Mouse (Mus musculus) cerebellum, adult 2 months (tissue): ENCODE results near the gene Olfr1494. TPM values are rescaled to one million over a fixed set of nuclear protein-coding genes. Genes with fewer than 3 reads are reported as not detected.
A peak's percentile ranks its signal among the peaks of the same experiment; 100 is the strongest.

Experiments used
- DNase-seq, 2 experiments: peaks; one replicate each; pipeline ENCODE4 v3.0.0; 2021
- H3K27ac ChIP-seq: fragments of 200-500 bp; 2 replicates; pipeline ENCODE4 v1.5.1; 2012; ENCODE audit warnings: low read length, control low read depth, inconsistent platforms; ENCODE audit not compliant: insufficient read depth
- H3K27me3 ChIP-seq: fragments of 200-500 bp; 2 replicates; pipeline ENCODE4 v1.6.1; 2012; ENCODE audit warnings: inconsistent platforms, mild to moderate bottlenecking, low read length, moderate library complexity; ENCODE audit not compliant: control insufficient read depth, insufficient read depth
- H3K4me1 ChIP-seq: fragments of 200-500 bp; 2 replicates; pipeline ENCODE4 v1.6.1; 2011; ENCODE audit warnings: low read length; ENCODE audit not compliant: control insufficient read depth, insufficient read depth
- H3K4me3 ChIP-seq: fragments of 200-500 bp; replicated peaks from 2 replicates; pipeline ENCODE3; 2011; ENCODE audit warnings: mild to moderate bottlenecking, low read depth, low read length, control low read depth; ENCODE audit not compliant: insufficient read depth
- CTCF ChIP-seq: fragments of 200-500 bp; IDR thresholded peaks from 2 replicates; pipeline ENCODE4 v1.5.1; 2011; ENCODE audit warnings: low read depth, mild to moderate bottlenecking, control low read depth, low read length, moderate library complexity, borderline replicate concordance; ENCODE audit not compliant: insufficient read depth
- POLR2A ChIP-seq: fragments of 200-500 bp; IDR thresholded peaks from 2 replicates; pipeline ENCODE4 v1.6.1; 2011; ENCODE audit warnings: low read length, control low read depth, borderline replicate concordance; ENCODE audit not compliant: insufficient read depth
- WGBS: fragments of 180-500 bp; shearing (Covaris S2); methylation state at CpG from one replicate; pipeline ENCODE4 v1.1.7; 2018; 5-methylcytosine and 5-hydroxymethylcytosine counted together
- polyA plus RNA-seq: library from polyadenylated mRNA; depleted of rRNA; stranded (reverse); fragments of >200 nt; gene quantifications from 2 replicates; pipeline ENCODE4 v1.2.3, GENCODE M21; 2012; rRNA removed

Gene Olfr1494
- not detected in 2 replicates for polyA plus RNA-seq

- 85% methylated on average over 4 of the region's 4 CpGs for WGBS
- TF ChIP-seq POLR2A (no peak), CTCF (no peak)
- no peak within 1 kb of the TSS for H3K27ac ChIP-seq
- H3K4me1 ChIP-seq: no peaks in the 10 kb centered on the region
- H3K27me3 ChIP-seq: no peaks in the 10 kb centered on the region
- no peak for DNase-seq
- H3K4me3 ChIP-seq: no peak within 1 kb of the TSS
These were observed at the start of gene Olfr1494 for GRCm38 (mm10) chr19:13739428-13739827. Gene Olfr1494, plus strand, starts transcription at chr19:13739728.

GRCm38 (mm10) chr19:13696968-13697367 is 42.6 kb upstream of the Olfr1494 start, which contains the start of gene Olfr1491:
Gene Olfr1491, plus strand, starts transcription at chr19:13697268.
- TF ChIP-seq POLR2A (no peak), CTCF (no peak)
- no peak within 1 kb of the TSS for H3K27ac ChIP-seq
- H3K4me1 ChIP-seq: no peaks in the 10 kb centered on the region
- 71% methylated on average over 3 of the region's 3 CpGs for WGBS
- H3K27me3 ChIP-seq: no peaks in the 10 kb centered on the region
- H3K4me3 ChIP-seq: no peak within 1 kb of the TSS
- no peak for DNase-seq

GRCm38 (mm10) chr19:13722978-13723377 is 16.6 kb upstream of the Olfr1494 start, which contains the start of gene Olfr1493-ps1:
Gene Olfr1493-ps1, plus strand, starts transcription at chr19:13723278.
- Histone ChIP-seq H3K27ac (no peak within 1 kb of the TSS), H3K27me3 (no peaks in the 10 kb centered on the region), H3K4me1 (no peaks in the 10 kb centered on the region), H3K4me3 (no peak within 1 kb of the TSS)
- no peak for DNase-seq
- TF ChIP-seq POLR2A: no peak
- TF ChIP-seq CTCF: no peak
- 38% methylated on average over 2 of the region's 2 CpGs for WGBS

DNA sequence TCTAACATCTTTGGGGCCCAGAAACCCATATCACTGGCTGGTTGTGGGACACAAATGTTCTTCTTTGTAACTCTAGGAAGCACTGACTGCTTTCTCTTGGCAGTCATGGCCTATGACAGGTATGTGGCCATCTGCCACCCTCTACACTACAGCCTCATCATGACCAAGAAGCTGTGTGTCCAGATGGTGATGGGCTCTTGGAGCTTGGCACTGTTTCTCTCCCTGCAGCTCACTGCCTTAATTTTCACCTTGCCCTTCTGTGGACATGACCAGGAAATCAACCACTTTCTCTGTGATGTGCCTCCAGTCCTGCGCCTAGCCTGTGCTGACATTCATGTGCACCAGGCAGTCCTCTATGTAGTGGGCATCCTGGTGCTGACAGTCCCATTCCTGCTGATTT is 9.8 kb downstream of the Olfr1494 start:
- H3K4me1 ChIP-seq: no peaks in the 10 kb centered on the region
- H3K4me3 ChIP-seq: no peak overlapping the region
- no peaks in the 10 kb centered on the region for H3K27me3 ChIP-seq
- WGBS: 56% methylated on average over 1 of the region's 1 CpGs
- no peak overlapping the region for H3K27ac ChIP-seq
- TF ChIP-seq CTCF (no peak), POLR2A (no peak)
- peak; percentile 40 to 56 for DNase-seq

DNA sequence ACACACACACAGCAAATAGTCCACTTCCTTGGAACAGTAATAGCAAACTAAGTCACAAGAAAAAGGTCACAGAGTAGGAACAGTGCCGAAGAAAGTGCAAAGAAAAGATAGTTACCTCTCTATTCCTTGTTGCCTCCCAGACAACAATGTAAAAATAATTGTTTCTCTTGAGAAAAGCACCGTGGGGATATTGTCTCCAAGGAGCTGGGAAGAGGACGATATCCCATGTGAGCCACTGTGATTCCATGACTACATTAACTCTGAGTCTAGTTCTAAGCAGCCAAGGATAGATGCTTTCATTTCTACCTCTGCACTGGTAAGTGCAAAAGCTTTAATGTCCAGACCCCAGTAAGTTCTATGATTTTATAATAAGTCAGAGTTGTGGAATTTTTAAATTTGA is 24.8 kb downstream of the Olfr1494 start, which contains the start of gene Olfr1495:
Olfr1495 (plus strand) TSS at position 301 of the 400 bp plus-strand sequence.
- no peaks in the 10 kb centered on the region for H3K4me1 ChIP-seq
- DNase-seq: no peak
- H3K4me3 ChIP-seq: no peak within 1 kb of the TSS
- H3K27me3 ChIP-seq: no peaks in the 10 kb centered on the region
- TF ChIP-seq CTCF (no peak), POLR2A (no peak)
- WGBS: 78% methylated on average over 3 of the region's 3 CpGs
- H3K27ac ChIP-seq: no peak within 1 kb of the TSS

DNA sequence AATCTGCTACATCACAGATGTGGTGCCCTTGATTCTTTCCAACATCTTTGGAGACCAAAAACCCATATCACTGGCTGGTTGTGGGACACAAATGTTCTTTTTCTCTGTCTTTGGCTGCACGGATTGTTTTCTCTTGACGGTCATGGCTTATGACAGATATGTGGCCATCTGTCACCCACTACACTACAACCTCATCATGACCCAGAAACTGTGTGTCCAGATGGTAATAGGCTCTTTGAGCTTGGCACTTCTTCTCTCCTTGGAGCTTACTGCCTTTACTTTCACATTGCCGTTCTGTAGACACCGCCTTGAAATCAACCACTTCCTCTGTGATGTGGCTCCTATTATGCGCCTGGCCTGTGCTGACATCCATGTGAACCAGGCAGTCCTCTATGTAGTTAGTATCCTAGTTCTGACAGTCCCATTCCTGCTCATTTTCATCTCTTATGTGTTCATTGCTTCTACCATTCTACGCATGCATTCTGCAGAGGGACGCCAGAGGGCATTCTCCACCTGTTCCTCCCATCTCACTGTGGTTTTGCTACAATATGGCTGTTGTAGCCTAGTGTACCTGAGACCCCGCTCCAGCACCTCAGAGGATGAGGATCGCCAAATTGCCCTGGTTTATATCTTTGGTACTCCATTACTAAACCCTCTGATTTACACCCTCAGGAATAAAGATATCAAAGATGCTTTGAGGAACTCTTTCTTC is 29.2 kb downstream of the Olfr1494 start:
- WGBS: 55% methylated on average over 9 of the region's 9 CpGs
- DNase-seq: peak; percentile 37 to 63
- H3K4me3 ChIP-seq: no peak overlapping the region
- no peaks in the 10 kb centered on the region for H3K4me1 ChIP-seq
- TF ChIP-seq POLR2A: no peak
- TF ChIP-seq CTCF: peak; percentile 35; the same call in 1 of the 2 replicates
- H3K27ac ChIP-seq: no peak overlapping the region
- H3K27me3 ChIP-seq: no peaks in the 10 kb centered on the region

- TF ChIP-seq POLR2A: no peak
- TF ChIP-seq CTCF: no peak
- WGBS: 82% methylated on average over 1 of the region's 1 CpGs
- no peak for DNase-seq
- H3K27me3 ChIP-seq: no peaks in the 10 kb centered on the region
- H3K4me3 ChIP-seq: no peak within 1 kb of the TSS
- no peak within 1 kb of the TSS for H3K27ac ChIP-seq
- no peaks in the 10 kb centered on the region for H3K4me1 ChIP-seq
These were observed 38.0 kb downstream of the Olfr1494 start, which contains the start of gene Olfr1496 for GRCm38 (mm10) chr19:13777578-13777977. Gene Olfr1496, plus strand, starts transcription at chr19:13777878.

DNA sequence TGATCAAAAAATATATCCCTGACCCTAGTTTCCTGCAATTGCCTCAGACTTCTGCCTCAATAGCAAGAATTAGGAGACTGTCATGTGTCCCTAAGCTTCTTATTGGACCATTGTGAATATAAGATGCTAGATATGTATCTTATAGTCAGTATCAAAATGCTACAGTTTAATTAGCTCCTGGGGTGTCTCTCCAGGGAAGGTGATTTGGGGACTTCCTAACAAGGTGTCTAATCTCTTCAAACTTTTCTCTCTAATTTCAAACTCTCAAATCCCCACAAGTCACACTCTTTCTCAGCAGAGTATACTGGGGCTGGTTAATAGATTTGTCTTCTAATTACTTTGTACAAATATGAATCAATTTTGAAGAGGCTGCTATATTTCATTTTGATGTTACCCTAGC is 58.6 kb downstream of the Olfr1494 start, which contains the start of gene Olfr1497:
Olfr1497 (minus strand) TSS at position 101 of the 400 bp plus-strand sequence.
- TF ChIP-seq CTCF (no peak), POLR2A (no peak)
- Histone ChIP-seq H3K27ac (no peak within 1 kb of the TSS), H3K4me1 (no peaks in the 10 kb centered on the region), H3K4me3 (no peak within 1 kb of the TSS), H3K27me3 (no peaks in the 10 kb centered on the region)
- no peak for DNase-seq

Other genes starting within 250 kb of the Olfr1494 start
- gene Olfr1477, start 239.2 kb upstream of the Olfr1494 start, polyA plus RNA-seq: not detected in 2 replicates
- gene Olfr1480, start 211.8 kb upstream of the Olfr1494 start, polyA plus RNA-seq: not detected in 2 replicates
- not detected in 2 replicates for gene Olfr1484, start 156.2 kb upstream of the Olfr1494 start, polyA plus RNA-seq
- not detected in 2 replicates for gene Olfr1487, start 122.4 kb upstream of the Olfr1494 start, polyA plus RNA-seq
- gene Olfr1489, start 108.1 kb upstream of the Olfr1494 start, polyA plus RNA-seq: not detected in 2 replicates
- gene Olfr1490, start 88.6 kb upstream of the Olfr1494 start, polyA plus RNA-seq: not detected in 2 replicates
- not detected in 2 replicates for gene Olfr1491, start 42.5 kb upstream of the Olfr1494 start, polyA plus RNA-seq
- not detected in 2 replicates for gene Olfr1493-ps1, start 16.4 kb upstream of the Olfr1494 start, polyA plus RNA-seq
- gene Olfr1495, start 24.9 kb downstream of the Olfr1494 start, polyA plus RNA-seq: not detected in 2 replicates
- not detected in 2 replicates for gene Olfr1496, start 38.1 kb downstream of the Olfr1494 start, polyA plus RNA-seq
- not detected in 2 replicates for gene Olfr1497, start 58.5 kb downstream of the Olfr1494 start, polyA plus RNA-seq
- not detected in 2 replicates for gene Olfr1499, start 79.7 kb downstream of the Olfr1494 start, polyA plus RNA-seq
- gene Olfr1500, start 90.8 kb downstream of the Olfr1494 start, polyA plus RNA-seq: not detected in 2 replicates
- gene Olfr1501, start 111.0 kb downstream of the Olfr1494 start, polyA plus RNA-seq: not detected in 2 replicates
- not detected in 2 replicates for gene Olfr1502, start 122.1 kb downstream of the Olfr1494 start, polyA plus RNA-seq
- not detected in 2 replicates for gene Olfr1504, start 158.2 kb downstream of the Olfr1494 start, polyA plus RNA-seq
- gene Olfr1505, start 173.8 kb downstream of the Olfr1494 start, polyA plus RNA-seq: not detected in 2 replicates